Mouse (Mus musculus): ENCODE measurements at regions not wholly inside any gene's neighbourhood (a gene's known extent, or its start where the extent isn't known, plus 50 kb on each side); places are given as distances from the start of the nearest gene placed in this dataset.

DNA sequence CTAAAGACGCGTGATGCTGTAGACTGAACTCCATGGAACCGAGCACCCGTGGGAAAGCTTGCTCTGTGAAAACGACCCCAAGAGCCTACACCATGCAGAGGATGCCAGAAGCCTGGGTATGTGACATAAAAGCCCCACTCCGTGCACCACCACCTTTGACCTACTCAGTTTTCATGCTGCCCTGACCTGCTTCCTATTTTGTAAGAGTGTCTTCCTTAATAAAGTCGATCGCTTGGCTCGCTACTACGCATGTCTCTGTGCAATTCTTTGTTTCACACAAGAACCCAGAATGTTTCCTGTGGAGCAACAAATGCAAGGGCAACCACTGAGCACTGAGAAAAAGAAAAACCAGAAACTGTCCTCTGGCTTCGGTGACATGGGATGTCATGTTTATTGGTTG, 60.5 kb downstream of the Sec61b start:
- no peak for DNase-seq (ENCODE audit: low spot score in 2 of 2)

DNA sequence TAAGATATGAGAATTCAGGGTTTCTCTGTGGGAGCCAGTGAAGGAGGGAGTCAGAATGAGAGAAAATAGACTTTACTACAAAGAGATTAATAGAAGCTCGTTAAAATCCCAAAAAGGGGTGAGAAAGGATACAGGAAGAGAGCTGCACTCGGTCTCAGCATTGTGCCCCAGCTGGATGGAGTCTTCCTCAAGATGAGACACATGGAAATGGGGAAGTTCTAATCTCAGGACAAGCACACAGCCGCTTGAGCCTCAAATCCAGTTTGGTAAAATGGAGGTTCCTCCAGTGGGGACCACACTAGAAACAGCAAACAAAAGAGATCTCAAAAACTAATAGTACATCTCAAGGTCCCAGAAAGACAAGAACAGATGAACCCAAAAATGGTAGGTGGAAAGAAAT, 93.2 kb downstream of the Sec61b start:
- no peak for DNase-seq (ENCODE audit: low spot score in 2 of 2)

DNA sequence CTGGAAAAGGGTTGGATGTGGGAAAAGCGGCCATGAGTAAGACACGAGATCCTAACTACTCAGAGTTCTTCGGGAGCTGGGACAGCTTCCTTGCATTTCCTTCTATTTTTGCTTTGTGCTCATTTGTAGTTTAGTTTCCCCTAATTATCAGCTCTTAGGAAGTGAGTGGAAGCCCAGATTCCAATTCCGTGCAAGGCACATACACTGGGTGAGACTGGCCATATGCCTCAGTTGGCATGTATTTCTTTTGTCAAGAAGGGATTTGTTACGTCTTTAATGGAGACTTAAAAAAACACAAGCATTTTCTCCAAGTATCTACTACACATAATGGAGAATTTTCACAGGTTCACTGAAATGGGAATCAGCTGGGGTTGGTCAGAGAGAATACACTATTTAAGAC, 96.4 kb downstream of the Sec61b start:
- no peak for DNase-seq (ENCODE audit: low spot score in 2 of 2)

GRCm38 (mm10) chr4:47576011-47576410, 101.6 kb downstream of the Sec61b start:
- peak in 1 of 2 experiments; percentile 35 for DNase-seq (ENCODE audit: low spot score in 2 of 2)

- DNase-seq (ENCODE audit: low spot score in 2 of 2) = no peak
Measured at GRCm38 (mm10) chr4:47577490-47577889, 103.0 kb downstream of the Sec61b start.

DNA sequence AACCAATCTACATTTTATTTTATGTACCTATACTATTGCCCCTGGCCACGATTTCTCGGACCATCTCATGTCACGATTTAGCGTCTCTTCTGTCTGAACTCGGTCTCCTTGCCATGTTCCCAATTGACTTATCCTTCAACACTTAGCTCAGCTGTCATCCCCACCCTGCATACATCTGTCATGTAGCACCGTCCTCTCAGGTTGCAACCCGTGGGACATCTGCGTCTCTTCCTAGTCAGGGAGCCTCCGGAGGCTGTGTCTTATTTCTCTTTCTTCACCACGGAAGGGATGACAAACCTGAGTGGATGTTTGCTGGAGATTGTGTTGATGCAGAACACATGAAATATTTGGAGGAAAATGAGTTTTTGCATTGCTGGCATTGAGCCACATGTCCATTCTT, 104.2 kb downstream of the Sec61b start:
- DNase-seq (ENCODE audit: low spot score in 2 of 2) = no peak

GRCm38 (mm10) chr4:47580556-47580955, 106.1 kb downstream of the Sec61b start:
- DNase-seq (ENCODE audit: low spot score in 2 of 2) = no peak

DNA sequence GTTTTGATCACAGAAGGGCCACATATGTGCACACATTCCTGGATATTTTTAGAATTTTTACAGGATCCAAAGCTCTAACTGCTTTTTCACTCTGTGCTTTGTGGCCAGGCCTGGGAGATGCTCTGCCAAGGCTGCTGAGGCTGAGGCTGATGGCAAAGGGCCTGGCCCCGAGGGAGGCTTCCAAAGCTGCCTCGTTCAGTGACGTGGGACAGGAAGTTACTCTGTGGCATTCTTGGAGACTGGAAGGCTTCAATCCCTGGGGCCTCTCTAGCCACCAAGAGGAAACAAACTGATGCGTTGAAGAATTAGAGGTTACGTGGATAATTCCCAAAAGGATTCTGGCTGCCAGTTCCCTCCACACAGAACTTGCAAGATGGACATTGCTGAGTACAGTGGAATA, 112.8 kb downstream of the Sec61b start:
- no peak for DNase-seq (ENCODE audit: low spot score in 2 of 2)

- DNase-seq (ENCODE audit: low spot score in 2 of 2) = no peak
Measured at GRCm38 (mm10) chr4:47592271-47592986, 118.0 kb downstream of the Sec61b start.

- no peak for DNase-seq (ENCODE audit: low spot score in 2 of 2)
Measured at GRCm38 (mm10) chr4:47593155-47593554, 118.7 kb downstream of the Sec61b start.

- DNase-seq (ENCODE audit: low spot score in 2 of 2) = no peak
Measured at GRCm38 (mm10) chr4:47594171-47594570, 119.7 kb downstream of the Sec61b start.

DNA sequence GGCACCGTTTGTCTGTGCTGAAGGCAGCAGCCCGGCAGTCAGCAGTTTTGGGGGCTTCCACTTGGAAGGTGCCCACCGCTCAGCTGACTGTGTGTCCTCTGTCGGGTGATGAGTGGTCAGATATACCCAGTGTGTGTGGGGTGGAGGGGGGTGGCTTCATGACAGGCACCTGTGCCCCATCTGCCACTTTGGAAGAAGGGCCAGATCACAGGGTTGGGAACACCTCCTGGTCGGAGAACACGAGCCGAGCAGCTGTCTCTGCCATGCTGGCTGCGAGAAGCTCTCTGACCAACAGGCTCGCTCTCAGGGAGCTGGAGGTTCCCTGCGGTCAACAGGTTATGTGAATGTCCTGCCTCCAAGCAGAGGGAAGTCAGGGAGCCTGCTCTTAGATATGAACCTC, 121.4 kb downstream of the Sec61b start:
- no peak for DNase-seq (ENCODE audit: low spot score in 2 of 2)

DNA sequence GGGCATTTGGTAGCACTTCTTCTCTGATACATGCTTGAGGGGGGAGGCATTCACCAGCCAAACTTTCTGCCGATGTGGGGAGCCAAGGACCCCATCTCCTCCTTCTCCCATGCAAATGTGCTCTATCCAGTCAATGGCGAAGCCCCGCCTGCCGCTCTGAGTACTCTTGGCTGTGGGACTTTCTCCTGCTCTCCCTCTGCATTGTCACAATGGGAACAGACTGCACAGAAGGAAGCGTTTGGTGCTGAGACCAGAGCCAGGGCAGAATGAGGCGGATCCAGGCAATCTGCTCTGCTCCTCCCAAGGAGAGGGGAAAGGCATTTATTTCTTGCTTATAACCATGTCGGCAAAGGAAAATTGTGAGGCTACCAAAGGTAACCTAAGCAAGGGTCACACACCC, 123.1 kb downstream of the Sec61b start:
- no peak for DNase-seq (ENCODE audit: low spot score in 2 of 2)

- no peak for DNase-seq (ENCODE audit: low spot score in 2 of 2)
Measured at GRCm38 (mm10) chr4:47598216-47598615, 123.8 kb downstream of the Sec61b start.

- DNase-seq (ENCODE audit: low spot score in 2 of 2) = no peak
Measured at GRCm38 (mm10) chr4:47601301-47602070, 127.0 kb downstream of the Sec61b start.

GRCm38 (mm10) chr4:47603378-47603777, 128.9 kb downstream of the Sec61b start:
- no peak for DNase-seq (ENCODE audit: low spot score in 2 of 2)

DNA sequence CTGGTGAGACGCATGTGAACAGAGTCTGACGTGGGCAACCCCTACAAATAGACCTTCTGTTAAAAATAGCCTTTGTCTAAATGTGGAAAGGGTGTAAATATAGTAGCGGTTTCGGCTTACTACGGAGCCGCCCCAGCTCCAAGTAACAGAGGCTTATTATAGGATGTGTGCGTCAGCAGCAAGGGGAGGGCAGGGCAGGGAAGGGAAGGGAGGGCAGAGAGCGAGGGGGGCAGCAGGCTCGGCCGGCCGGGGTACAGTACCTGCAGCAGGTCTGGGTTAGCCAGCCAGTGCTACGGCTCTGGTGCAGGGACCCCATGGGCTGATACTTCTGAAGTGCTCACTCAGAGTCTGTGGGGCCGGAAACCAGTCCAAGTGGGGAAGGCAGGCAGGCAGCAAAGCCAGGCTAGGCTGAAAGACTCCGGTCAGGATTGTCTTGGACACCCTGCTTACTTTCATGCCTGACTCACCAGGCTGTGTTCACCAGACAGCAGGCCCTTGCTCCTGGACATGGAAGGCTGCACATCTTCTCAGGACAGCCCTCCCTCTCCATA, 129.5 kb downstream of the Sec61b start:
- peak in 1 of 2 experiments; percentile 60 for DNase-seq (ENCODE audit: low spot score in 2 of 2)

- no peak for DNase-seq (ENCODE audit: low spot score in 2 of 2)
Measured at GRCm38 (mm10) chr4:47605676-47606075, 131.2 kb downstream of the Sec61b start.

DNA sequence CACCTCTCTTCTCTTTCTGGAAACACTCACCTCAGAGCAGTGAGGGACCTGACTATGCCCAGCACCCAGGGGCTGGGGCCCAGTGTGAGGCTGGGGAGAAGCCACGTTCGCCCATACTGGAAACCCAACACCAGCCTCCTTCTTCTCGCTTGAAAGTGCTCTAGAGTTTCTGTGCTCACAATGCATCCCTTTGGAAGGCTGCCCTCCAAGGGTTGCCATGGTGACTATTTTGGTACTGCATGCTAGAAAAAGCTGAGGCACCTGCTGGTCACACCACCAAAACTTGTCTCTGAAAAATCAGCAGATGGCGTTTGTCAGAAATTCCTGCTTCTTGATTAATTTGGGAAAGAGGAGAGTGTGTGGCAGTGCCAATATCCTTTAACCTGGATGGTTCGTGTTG, 134.2 kb downstream of the Sec61b start:
- peak; percentile 61 to 93 for DNase-seq (ENCODE audit: low spot score in 2 of 2)

GRCm38 (mm10) chr4:47610913-47611312, 136.5 kb downstream of the Sec61b start:
- no peak for DNase-seq (ENCODE audit: low spot score in 2 of 2)

GRCm38 (mm10) chr4:47616525-47616924, 142.1 kb downstream of the Sec61b start:
- DNase-seq (ENCODE audit: low spot score in 2 of 2) = no peak

DNA sequence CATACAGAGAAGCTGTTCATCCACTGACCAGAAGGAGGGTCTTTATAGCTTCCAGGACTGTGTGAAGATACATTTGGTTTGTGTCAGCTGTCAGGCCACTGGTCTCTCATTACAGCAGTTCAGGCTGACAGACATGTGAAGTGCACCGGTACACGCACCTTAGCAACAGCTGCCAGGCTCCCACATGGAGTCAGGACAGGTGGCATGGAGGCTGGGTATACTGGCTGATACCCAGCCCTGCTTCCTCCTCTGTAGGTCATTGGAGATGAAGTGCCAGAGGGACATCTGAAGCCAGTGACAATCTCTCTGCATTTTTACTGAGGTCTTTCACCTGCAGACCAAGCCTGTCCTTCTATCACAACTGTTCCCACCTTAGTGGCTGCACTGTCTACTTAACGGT, 146.2 kb downstream of the Sec61b start:
- no peak for DNase-seq (ENCODE audit: low spot score in 2 of 2)

Measured in left cerebral cortex, adult 8-10 months (tissue).